Mouse (Mus musculus): ENCODE data around the gene Rcor2.

The Rcor2 gene

DNA sequence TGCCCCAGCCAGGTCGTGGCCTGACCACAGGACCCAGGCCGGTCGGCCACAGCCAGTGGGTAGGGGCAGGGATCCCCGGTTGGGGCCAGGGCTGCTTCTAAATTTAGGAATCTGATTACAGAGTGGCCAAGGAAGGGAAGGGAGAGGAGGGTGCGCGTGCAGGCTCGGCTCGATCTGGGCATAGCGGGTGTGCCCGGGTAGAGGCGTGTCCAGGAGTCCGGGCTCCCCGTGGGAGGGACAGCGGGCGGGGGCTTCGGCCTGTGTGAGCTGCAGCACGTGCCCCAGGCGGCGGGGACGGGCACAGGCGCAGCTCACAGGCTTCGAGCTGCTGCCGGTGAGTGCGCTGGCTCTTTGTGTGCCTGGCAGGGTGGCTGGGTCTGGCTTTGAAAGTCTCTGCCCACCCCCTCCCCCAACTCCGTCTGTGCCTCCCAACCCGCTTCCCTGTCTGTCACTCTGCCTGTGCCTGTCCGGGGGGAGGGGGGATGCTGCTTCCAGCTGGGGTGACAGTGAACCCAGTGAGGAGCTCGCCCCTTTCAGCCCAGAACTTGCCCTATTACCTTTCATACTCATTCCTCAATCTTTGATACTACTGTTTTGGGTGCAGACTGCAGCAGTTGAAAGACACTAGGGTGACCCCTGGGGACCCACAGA is at the start of gene Rcor2:
Gene Rcor2 (plus strand): TSS at position 235 of the 651 bp plus-strand sequence.
- DNase-seq (ENCODE audit: low spot score in 2 of 2) = peak; percentile 29 to 46

DNA sequence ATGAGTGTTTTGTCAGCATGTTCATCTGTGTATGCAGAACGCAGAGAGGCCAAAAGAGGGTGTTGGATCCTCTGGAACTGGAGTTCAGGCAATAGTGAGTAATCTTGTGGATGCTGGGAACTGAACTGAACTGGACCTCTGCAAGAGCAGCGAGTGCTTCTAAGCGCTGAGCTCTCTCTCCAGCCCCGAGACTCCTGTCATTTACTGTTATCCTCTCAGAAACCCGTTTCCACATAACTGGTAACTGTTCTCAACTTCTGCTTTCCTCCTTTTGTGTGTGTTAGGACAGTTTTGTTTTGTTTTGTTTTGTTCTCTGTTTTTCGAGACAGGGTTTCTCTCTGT is 49.2 kb upstream of the Rcor2 start:
- DNase-seq (ENCODE audit: low spot score in 2 of 2) = no peak

DNA sequence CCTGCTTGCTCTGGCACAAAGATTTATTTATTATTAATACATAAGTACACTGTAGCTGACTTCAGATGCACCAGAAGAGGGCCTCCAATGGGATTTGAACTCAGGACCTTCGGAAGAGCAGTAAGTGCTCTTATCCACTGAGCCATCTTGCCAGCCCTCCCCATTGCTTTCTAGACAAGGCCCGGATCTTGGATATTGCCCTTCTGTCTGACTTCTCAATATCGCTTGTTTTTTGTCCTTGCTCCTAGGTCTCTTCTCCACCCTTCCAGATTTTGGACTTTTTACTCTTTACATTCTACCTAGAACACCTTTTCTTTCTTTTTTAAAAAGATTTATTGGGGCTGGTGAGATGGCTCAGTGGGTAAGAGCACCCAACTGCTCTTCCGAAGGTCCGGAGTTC is 48.4 kb upstream of the Rcor2 start:
- no peak for DNase-seq (ENCODE audit: low spot score in 2 of 2)

DNA sequence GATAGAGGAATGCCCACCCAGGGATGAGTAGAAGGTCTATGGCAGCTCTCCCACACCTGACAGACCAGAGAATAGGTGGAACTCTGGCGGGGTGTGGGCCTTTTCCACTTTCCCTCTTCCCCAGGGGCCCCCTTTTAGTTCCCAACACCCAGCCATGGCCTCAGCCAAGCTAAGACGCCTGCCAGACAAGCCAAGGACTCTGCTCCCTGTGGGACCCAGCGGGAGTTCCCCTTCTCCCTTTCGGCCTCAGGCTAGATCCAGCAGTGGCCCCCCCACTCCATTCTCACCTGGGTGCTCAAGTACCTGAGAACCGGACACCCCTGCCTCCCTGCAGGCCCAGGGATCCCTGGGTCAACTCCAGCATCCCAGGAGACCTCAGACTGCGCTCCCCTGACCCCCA is 44.9 kb upstream of the Rcor2 start:
- DNase-seq (ENCODE audit: low spot score in 2 of 2) = no peak

DNA sequence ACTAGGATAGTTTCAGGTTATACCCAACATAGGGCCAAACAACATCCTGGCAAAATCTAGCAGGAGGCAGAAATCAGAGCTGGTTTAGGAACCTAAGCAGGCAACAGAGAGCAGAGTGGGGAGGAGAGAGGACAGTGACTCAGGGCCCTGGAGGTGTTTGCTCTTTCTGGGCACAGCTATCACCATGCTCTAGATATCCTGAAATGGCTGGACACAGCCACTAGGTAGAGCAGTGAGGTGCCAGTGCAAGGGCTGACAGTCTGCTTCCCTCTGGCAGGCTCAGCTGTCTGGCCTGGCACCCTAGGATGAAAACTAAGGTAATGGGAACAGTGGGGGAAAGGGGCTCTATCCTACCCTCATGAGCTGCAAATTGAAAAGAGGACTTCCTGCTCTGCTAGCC is 43.6 kb upstream of the Rcor2 start:
- DNase-seq (ENCODE audit: low spot score in 2 of 2) = no peak

DNA sequence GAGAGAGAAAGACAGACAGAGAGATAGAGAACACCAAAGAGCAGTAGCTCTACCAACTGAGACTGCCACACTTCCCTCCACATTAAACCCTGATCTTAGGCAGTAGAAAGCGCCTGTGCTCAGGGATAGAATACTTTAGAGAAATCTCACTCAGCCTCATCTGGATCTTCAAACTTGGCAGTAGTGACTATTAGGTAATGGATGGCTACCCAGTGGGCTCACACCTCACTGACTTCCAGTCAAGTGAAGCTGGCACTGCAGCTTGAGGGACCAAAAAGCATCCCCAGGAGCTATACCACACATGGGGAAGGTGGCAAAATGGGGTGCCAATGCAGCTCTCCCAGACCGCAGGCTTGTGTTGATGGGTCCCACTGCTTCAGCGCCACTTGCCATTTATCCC is 42.9 kb upstream of the Rcor2 start:
- no peak for DNase-seq (ENCODE audit: low spot score in 2 of 2)

DNA sequence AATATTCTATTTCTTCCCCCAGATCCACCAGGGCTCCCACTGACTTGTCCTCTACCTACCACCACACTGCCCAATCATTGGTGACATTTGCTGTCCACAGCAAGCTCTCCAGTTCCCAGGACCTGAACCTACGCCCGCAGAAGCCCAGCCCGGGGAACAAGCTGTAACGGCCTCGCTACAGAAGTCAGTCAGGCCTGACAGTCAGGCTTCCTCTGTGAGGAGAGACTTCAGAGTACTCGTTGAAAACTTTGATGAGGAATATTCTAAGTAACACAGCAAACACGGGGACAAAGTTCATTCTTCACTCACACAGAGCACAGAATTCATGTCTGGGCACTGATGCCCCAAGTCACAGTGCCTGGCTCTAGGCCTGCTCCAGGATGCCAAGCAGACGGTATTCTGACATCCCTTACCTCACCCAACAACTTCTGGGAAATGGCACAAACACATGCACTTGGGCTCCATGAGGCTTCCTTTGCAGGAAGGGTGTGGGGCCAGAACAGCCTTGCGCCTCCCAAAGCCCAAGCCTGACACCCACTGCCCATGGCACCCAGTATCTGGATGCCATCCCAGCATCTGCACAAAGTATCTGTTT is 41.9 kb upstream of the Rcor2 start:
- DNase-seq (ENCODE audit: low spot score in 2 of 2) = no peak

DNA sequence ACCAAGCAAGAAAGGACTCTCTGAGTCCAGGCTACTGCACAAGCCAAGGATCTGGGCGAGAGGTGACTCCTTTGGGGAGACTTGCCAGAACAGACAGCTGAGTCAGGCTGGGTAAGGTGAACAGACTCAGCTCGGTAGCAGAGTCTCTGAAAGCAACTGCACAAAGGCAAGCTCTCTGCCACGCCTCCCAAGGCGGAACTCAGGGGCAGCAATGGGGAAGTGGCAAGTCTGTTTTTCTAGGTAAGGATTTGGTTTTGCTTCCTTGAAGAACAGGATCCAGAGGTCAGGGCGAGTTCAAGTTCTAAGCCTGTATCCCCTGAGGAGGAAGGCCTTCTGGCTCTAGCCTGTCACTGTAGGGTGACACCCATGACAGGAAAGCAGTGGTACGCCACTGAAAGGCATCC is 40.6 kb upstream of the Rcor2 start:
- DNase-seq (ENCODE audit: low spot score in 2 of 2) = peak in 1 of 2 experiments; percentile 58

DNA sequence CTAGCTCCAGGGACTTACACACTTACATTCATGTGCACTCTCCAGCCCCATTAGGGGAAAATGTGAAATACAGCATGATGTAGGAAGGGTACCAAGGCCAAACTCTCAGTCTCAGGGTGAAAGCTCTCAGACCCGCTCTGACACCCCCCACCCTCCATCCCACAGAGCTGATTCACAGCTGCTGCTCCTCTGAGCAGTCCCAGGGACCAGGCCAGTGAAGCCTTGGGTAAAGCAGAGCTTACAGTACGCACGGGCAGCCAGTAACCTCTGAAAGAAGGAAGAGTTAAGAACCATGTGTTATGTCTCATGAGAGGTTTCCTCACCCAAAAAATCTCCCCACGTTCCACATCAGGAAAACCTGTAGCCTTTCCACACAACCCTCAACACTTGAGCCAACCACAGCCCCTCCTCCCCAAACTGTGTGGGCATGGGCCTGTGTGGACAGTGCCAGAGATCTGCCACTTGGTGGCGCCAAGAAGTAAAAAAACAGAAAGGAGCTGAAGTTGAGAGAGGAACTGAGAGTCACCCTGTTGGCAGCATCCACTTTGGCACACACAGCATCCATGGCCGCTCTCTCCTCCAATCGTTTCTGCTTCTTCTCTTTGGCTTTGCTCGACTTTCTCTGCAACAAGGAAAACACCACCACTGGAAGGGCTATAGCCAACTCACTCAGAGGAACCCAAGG is 32.4 kb upstream of the Rcor2 start:
- DNase-seq (ENCODE audit: low spot score in 2 of 2) = peak; percentile 54 to 82

DNA sequence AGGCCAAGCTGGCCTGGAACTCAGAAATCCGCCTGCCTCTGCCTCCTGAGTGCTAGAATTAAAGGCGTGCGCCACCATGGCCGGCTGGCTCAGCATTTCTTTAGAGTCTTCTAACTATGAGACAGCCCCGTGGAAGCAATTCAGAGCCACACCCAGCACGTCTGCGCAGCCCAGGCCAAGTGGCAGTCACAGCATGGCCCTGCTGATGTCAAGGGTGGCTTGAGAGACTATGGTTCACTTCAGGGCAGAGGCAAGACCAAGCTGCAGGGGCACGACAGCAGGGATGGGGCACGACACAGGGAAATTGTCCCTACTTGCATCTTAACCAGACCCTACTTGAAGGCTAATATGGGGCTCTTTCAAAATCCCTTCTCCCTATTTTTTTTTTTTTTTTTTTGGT is 31.7 kb upstream of the Rcor2 start:
- DNase-seq (ENCODE audit: low spot score in 2 of 2) = no peak

DNA sequence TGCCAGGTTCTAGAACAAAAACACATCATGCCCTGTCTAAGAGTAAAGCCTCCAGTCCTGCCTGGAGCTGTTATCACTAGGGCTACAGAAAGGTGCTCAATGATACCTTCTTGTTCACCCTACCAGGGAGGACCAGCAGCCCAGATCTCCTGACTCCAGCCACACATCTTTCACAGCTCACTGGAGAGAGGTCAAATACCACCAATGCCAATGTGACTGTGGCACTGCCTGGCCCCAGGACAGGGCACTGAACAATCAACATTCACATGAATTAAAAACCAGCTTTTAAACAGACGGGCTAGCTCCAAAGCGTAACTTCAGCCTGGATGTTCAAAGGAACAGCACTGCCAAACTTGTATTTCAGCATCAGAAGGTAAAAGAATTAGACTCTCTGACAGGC is 31.1 kb upstream of the Rcor2 start:
- no peak for DNase-seq (ENCODE audit: low spot score in 2 of 2)

DNA sequence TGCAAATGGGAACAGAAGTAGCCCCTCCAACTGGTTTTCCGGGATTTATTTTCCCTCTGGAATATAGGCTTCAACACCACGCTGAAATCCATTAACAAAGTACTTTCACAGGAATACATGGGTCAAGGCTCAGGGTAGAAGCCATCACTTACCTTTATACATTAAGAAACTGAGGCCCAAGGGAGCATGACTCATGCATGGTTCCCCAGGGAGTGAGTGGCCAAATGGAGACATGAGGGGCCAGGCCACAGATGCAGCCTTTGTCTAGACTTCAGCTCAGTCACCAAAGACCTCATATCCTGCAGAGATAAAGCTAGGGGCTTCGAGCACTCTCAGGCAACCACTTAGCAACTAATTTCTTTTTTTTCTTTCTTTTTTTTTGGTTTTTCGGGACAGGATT is 30.4 kb upstream of the Rcor2 start:
- no peak for DNase-seq (ENCODE audit: low spot score in 2 of 2)

DNA sequence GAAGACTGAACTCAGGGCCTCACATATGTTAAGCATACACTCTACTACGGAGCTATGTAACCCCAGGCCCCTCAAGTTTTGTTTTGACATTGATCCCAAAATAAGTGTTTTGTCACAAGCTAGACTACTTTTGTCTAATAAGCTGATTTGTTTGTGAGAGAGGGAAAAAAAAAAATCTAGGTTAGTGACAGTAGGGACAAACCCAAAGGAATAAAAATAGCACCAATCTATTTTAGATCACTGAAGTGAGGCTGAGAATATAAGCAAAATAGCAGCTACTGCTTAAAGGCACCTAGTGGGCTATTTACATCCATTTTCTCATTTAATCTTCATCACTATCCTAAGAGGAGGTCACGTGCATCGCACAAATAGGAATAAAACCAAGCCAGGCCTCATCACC is 27.6 kb upstream of the Rcor2 start:
- no peak for DNase-seq (ENCODE audit: low spot score in 2 of 2)

DNA sequence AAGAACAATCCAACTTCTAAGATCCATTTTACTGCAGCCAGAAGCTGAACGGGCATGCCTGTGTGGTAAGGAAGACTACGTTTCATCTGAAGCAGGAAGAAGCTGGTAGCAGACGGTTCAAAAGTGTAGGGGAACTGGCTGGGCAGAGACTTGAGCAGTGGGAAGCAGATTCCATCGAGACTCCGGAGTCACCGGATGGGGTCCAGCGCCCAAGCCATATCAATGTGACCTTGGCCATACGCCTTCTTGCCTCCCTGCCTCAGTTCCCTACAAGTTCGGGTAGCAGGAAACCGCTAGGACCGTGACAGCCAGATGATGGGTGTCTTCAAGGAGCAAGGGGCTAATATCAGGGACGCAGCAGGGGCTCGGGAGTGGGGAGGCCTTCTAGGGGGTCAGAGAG is 26.8 kb upstream of the Rcor2 start:
- peak in 1 of 2 experiments; percentile 47 for DNase-seq (ENCODE audit: low spot score in 2 of 2)

DNA sequence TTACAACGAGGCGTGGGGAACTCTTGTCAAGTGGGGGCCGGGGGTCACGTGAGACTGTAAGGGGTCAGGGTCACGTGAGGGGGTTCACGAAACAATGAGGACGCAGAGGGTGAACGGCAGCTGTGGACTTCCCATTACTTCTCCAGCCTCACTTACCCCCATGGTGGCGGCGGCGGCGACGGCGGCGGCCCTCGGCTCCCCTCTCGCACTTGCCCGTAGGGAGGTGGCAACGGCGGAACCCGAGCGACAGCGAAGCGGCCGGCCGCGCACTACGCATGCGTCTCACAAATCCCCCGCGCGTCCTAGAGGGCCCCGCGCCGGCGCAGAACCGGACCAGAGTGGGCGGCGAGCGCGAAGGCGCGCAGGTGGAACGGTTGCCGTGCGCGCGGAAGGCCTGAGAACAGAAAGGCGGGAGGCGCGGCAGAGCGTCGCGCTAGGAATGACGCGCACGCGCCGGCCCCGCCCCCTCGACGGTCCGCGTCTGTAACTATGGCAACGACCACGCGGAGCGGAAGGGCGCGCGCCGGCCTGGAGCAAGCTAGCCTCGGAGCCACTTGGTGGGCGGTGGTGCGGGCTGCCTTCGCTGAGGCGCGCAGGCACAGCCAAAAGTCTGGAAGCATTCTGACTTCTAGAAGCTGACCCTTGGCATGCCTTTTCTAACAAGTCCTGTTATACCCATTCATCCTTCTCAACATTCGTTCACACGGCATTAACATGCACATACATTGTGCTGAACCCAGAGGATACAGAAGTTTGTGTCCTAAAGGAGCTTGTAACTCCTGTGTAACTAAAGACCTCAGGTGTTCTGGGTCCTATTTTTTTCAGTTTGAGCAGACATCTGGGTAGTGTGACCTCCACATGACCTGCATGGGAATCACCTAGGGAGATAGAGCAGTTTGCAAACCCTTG is 26.1 kb upstream of the Rcor2 start, which contains the start of gene Naa40:
Gene Naa40 (minus strand): TSS at position 402 of the 909 bp plus-strand sequence.
- peak; percentile 84 to 96 for DNase-seq (ENCODE audit: low spot score in 2 of 2)

DNA sequence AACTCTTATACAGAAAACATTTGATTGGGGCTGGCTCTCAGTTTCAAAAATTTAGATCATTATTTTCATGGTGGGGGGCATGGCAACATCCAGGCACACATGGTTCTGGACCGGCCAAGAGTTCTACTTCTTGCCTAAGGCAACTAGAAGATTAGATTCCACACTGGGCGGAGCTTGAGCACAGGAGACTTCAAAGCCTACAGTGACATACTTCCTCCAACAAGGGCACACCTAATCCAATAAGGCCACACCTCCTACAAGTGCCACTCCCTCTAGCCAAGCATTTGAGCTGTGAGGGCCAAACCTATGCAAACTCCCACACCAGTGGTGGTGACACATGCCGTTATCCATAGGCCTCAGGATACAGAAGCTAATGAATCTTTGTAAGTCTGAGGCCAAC is 21.1 kb upstream of the Rcor2 start:
- DNase-seq (ENCODE audit: low spot score in 2 of 2) = no peak

DNA sequence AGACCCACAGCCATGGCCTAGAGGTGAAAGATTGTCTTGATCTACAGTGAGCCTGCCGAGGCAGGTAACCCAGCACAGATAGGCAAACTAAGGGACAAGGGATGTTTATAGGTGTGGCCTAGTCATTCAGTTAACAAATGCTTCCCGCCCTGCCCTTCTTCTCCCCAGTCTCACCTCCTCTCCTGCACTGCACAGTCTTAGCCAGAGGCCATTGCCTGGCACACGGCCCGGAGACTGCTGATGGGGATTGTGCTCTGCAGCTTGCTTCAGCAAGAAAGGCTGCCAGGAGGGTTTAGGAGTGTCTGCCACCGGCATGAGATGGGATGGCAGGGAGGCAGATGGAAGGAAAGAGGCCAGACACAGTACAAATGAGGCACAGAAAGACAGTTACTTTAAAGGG is 9.2 kb upstream of the Rcor2 start:
- DNase-seq (ENCODE audit: low spot score in 2 of 2) = no peak

DNA sequence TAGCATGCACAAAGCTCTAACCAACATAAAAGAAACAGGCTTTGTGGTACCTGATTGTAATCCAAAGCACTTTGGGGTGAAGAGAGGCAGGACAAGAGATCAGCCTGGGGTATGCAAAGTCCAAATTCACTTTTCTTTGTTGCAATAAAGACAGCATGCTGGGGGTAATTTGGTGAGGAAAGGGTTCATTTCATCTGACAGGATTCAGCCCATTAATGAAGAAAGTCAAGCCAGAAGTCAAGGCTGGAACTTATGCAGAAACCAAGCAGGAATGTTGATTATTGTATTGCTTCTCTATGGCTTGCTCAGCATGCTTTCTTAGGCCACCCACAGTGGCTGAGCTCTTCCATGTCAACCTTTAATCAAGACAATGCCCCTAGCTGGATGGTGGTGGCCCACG is 5.6 kb upstream of the Rcor2 start:
- DNase-seq (ENCODE audit: low spot score in 2 of 2) = no peak

DNA sequence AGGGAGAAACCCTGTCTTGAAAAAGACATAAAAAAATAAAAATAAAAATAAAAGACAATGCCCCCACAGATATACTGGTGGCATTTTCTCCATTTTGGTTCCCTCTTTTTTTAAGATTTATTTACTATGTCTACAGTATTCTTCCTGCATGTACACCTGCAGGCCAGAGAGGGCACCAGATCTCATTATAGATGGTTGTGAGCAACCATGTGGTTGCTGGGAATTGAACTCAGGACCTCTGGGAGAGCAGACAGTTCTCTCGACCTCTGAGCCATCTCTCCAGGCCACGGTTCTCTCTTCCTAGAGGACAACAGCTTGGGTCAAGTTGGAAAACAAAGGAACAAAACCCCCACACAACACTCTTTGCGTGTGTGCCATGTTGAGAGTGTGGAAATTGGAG is 5.2 kb upstream of the Rcor2 start:
- no peak for DNase-seq (ENCODE audit: low spot score in 2 of 2)

DNA sequence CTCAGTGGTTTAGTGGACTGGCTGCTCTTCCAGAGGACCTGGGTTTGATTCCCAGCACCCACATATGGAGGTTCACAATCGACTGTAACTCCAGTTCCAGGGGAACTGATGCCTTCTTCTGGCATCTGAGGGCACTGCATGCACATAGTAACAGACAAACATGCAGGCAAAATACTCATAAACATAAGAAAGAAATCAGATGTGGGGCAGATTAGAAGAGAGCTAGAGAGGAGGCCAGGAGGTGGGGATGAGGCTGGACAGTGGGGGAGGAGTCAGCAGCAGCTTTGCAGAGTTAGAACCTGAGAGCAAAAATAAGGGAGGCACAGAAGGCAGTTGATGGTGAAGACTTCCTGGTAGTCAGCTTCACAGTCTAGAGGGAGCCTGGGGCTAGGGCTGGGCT is 4.5 kb upstream of the Rcor2 start:
- no peak for DNase-seq (ENCODE audit: low spot score in 2 of 2)

DNA sequence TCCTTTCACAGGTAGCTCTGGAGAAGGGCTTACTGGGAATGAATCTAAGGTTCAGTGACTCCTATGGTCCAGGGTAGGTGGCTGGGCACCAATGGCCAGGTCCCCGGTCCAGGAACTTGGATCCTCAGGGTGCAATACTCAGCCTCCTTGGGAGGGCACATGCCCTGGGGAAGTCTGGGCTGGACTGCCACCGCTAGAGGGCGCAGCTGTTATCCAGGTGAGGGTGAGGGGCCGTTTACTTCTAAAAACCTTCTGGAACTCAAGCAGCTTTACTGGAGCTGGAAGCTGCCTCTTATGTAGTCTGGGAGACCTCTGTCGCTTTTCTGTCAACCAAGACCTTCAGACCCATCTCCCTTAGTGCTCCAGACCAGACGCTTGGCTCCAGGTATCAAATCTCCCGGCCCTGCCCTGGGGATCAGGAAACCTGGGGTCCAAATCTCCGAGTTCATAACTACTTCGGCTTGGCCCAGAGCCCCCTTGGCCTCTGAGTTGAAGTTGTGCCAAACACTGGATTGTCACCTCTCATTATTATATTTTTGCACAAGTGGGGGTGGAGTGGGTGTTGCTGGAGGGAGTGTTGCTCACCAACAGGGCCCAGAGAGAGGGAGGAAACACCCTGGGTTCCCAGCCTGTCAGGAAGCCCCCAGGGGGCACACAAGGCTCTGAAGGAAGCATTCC is 2.9 kb upstream of the Rcor2 start:
- DNase-seq (ENCODE audit: low spot score in 2 of 2) = peak; percentile 79 to 90

Measured in spleen, postnatal 10 days (tissue).